Mouse (Mus musculus) testis, adult 2 months (tissue): Measurements from ENCODE around the gene Cuedc1.

Source experiments
- CTCF ChIP-seq: fragments of 200-500 bp; IDR thresholded peaks from 2 replicates; pipeline ENCODE4 v1.5.1; 2012; ENCODE audit warnings: low read depth, mild to moderate bottlenecking, inconsistent platforms, low read length, moderate library complexity; ENCODE audit not compliant: control insufficient read depth, insufficient read depth, insufficient replicate concordance
- POLR2A ChIP-seq: fragments of 200-500 bp; IDR thresholded peaks from 2 replicates; pipeline ENCODE4 v1.6.1; 2012; ENCODE audit warnings: low read depth, mild to moderate bottlenecking, inconsistent platforms, low read length, moderate library complexity; ENCODE audit not compliant: control insufficient read depth

- TF ChIP-seq CTCF (no peak), POLR2A (no peak)
Observed at GRCm38 (mm10) chr11:88233528-88234427, 135.9 kb downstream of the Cuedc1 start.
